Mouse (Mus musculus): ENCODE data around the gene Klhl20. TPM values are rescaled to one million over a fixed set of nuclear protein-coding genes. Genes with fewer than 3 reads are reported as not detected.
"Not testable (repeated sequence)": the region's sequence is repeated elsewhere in the genome, so short reads cannot be mapped to it uniquely, and the experiment has no call there.

Klhl20 gene
- 18.8 and 22.0 TPM in 2 replicates for polyA plus RNA-seq (2016; fragmentation: Nextera tagmentation; extraction: Ambion mirVana)

DNA sequence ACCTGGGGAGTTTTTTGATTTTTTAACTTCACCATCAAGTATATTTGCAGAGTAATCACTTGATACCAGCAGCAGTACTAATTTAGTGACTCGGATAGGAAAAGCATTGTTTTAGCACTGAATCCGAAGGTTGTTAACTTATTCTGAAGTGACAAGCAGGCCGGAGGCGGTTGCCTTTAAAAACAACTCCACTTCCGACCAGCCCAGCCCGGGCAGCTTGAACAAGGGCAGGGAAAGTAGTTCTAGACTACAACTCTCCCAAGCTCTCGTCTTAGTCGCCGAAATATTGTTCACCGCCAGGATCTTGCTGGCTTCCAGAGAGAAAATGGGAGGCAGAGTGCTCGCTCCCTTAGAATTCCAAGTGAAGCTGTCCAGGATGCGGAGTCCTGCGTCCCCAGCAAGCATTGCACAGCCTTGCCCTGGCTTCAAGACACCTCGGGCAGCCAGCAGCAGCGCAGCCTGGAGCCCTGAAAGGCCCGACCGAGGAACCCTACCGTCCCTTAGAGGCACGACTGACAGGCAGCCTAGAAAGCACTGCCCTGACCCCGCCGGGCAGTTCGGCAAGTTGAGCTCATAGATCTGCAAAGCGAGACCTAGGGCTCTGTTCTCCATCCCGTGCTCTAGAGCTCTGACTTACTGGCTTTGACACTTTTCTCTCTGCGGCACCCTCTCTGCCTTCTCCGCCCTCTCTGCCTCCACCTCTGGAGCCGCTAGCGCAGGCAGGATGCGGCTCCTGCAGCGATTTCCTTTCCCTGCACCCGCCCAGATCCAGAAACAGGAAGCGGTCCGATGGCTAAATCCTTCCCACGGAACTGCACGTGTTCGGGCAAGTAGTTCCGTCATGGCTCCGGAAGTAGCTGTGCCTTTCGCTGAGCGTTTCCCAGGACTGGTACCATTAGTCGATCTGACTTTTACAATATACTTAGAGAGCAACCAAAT, at the start of gene Klhl20:
TSS of gene Klhl20 (minus strand) at position 786 of the 939 bp plus-strand sequence.
- Histone ChIP-seq H3K4me1 (peaks cover 7% of the 10 kb centered on the region), H3K27me3 (no peaks in the 10 kb centered on the region), H3K27ac (peak within 1 kb of the TSS; percentile 82), H3K9me3 (no peaks in the 10 kb centered on the region), H3K36me3 (no peaks in the 10 kb centered on the region), H3K4me3 (peak within 1 kb of the TSS; percentile 79), H3K9ac (peak within 1 kb of the TSS; percentile 85), H3K4me2 (replicated peaks) (peak within 1 kb of the TSS; percentile 81)
- ATAC-seq (ENCODE audit: insufficient number of reproducible peaks, insufficient read depth, low FRiP score, low TSS enrichment) = peak; percentile 90
- WGBS = 2% methylated on average over 41 of the region's 41 CpGs

DNA sequence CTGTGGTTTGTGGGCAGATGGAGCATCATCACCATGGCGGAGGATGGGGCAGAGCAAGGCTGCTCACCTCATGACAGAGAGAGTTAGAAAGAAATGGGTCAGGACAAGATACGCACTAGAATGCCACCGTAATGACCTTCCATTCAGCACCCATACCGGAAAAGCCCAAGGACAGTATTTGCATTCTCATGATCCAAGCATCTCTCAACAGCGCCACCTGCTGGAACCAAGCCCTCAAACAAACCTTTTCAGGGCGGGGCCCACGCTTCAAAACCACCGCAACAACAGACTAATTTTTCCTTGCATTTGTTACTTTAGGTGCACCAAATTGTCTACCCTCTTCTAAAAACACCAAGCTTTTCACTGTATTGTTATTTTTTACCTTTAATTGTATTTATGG, 49.4 kb upstream of the Klhl20 start:
- Histone ChIP-seq H3K4me2 (replicated peaks) (no peak overlapping the region), H3K36me3 (no peaks in the 10 kb centered on the region), H3K4me1 (peaks cover 4% of the 10 kb centered on the region), H3K27ac (no peak overlapping the region), H3K9ac (no peak overlapping the region), H3K9me3 (no peaks in the 10 kb centered on the region; the same call in 1 of the 2 replicates), H3K4me3 (no peak overlapping the region), H3K27me3 (no peaks in the 10 kb centered on the region)
- WGBS = 50% methylated on average over 8 of the region's 8 CpGs
- no peak for ATAC-seq (ENCODE audit: insufficient number of reproducible peaks, insufficient read depth, low FRiP score, low TSS enrichment)

DNA sequence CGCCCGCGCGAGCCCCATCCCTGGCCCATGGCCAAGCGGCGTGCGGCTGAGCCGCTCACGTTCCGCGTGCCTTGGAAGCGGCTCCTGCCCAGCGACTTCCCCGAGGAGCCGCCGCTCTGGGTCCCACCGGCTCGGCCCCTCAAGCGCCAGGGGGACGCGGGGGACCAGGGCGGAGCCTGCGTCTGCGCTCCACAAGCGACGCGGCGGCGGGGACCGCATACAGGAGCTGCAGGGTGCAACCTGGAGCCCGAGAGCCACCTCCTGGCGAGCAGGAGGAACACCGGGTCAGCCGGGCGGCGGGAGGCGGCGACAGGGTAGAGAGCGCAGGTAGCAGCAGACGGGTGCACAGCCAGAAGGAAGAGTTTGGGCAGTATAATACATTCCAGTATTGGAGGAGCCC, 39.3 kb upstream of the Klhl20 start:
- WGBS = 1% methylated on average over 40 of the region's 40 CpGs
- no peak overlapping the region for H3K27ac ChIP-seq
- H3K36me3 ChIP-seq = no peaks in the 10 kb centered on the region
- ATAC-seq (ENCODE audit: insufficient number of reproducible peaks, insufficient read depth, low FRiP score, low TSS enrichment) = peak; percentile 85
- 0 out of 2 replicates have a peak, but pooled peaks cover 2% of the 10 kb centered on the region for H3K4me1 ChIP-seq
- no peaks in the 10 kb centered on the region for H3K9me3 ChIP-seq
- peak overlapping the region; percentile 47 for H3K4me3 ChIP-seq
- H3K27me3 ChIP-seq = peaks cover 2% of the 10 kb centered on the region; the same call in 1 of the 2 replicates
- H3K4me2 ChIP-seq (replicated peaks) = peak overlapping the region; percentile 78
- H3K9ac ChIP-seq = peak overlapping the region; percentile 55

- Histone ChIP-seq H3K27ac (no peak overlapping the region), H3K4me3 (no peak overlapping the region), H3K4me2 (replicated peaks) (no peak overlapping the region), H3K4me1 (no peaks in the 10 kb centered on the region), H3K9me3 (no peaks in the 10 kb centered on the region), H3K27me3 (no peaks in the 10 kb centered on the region), H3K9ac (no peak overlapping the region), H3K36me3 (no peaks in the 10 kb centered on the region)
- WGBS = 61% methylated on average over 4 of the region's 4 CpGs
- no peak for ATAC-seq (ENCODE audit: insufficient number of reproducible peaks, insufficient read depth, low FRiP score, low TSS enrichment)
These were observed 29.0 kb upstream of the Klhl20 start for GRCm38 (mm10) chr1:161160266-161160665.

GRCm38 (mm10) chr1:161159214-161159613, 27.9 kb upstream of the Klhl20 start, which contains the start of gene Tex50:
Gene Tex50, minus strand, starts transcription at chr1:161159314.
- Histone ChIP-seq H3K9me3 (no peaks in the 10 kb centered on the region), H3K36me3 (no peaks in the 10 kb centered on the region), H3K27me3 (no peaks in the 10 kb centered on the region), H3K4me3 (no peak within 1 kb of the TSS), H3K27ac (no peak within 1 kb of the TSS), H3K4me2 (replicated peaks) (no peak within 1 kb of the TSS), H3K4me1 (no peaks in the 10 kb centered on the region), H3K9ac (no peak within 1 kb of the TSS)
- no peak for ATAC-seq (ENCODE audit: insufficient number of reproducible peaks, insufficient read depth, low FRiP score, low TSS enrichment)
- WGBS = 90% methylated on average over 3 of the region's 3 CpGs

- Histone ChIP-seq H3K4me1 (no peaks in the 10 kb centered on the region), H3K9me3 (no peaks in the 10 kb centered on the region), H3K27ac (no peak overlapping the region), H3K4me3 (no peak overlapping the region), H3K9ac (no peak overlapping the region), H3K36me3 (no peaks in the 10 kb centered on the region), H3K4me2 (replicated peaks) (no peak overlapping the region), H3K27me3 (no peaks in the 10 kb centered on the region)
- ATAC-seq (ENCODE audit: insufficient number of reproducible peaks, insufficient read depth, low FRiP score, low TSS enrichment) = no peak
- 88% methylated on average over 10 of the region's 10 CpGs for WGBS
These were observed 25.2 kb upstream of the Klhl20 start for GRCm38 (mm10) chr1:161156546-161156945.

DNA sequence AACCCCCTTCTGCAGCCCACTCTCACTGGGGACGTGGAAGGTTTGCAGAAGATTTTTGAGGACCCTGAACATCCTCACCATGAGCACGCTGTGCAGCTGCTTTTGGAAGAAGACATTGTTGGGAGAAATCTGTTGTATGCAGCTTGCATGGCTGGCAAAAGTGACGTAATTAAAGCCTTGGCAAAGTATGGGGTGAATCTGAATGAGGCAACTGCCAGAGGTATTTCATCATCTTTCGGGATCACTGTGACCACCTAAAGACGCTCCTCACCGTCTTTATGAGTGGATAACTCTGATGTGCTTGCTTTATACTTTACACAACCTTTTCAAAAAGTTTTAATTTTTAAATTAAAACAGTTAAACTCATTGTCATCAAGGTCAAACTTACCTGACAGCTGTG, 19.8 kb upstream of the Klhl20 start:
- Histone ChIP-seq H3K27ac (no peak overlapping the region), H3K9me3 (no peaks in the 10 kb centered on the region), H3K27me3 (no peaks in the 10 kb centered on the region), H3K4me3 (no peak overlapping the region), H3K9ac (no peak overlapping the region), H3K4me2 (replicated peaks) (no peak overlapping the region), H3K4me1 (no peaks in the 10 kb centered on the region), H3K36me3 (no peaks in the 10 kb centered on the region)
- 74% methylated on average over 6 of the region's 6 CpGs for WGBS
- no peak for ATAC-seq (ENCODE audit: insufficient number of reproducible peaks, insufficient read depth, low FRiP score, low TSS enrichment)

GRCm38 (mm10) chr1:161147888-161148287, 16.6 kb upstream of the Klhl20 start:
- Histone ChIP-seq H3K9me3 (no peaks in the 10 kb centered on the region), H3K4me2 (replicated peaks) (no peak overlapping the region), H3K4me3 (no peak overlapping the region), H3K36me3 (no peaks in the 10 kb centered on the region), H3K9ac (no peak overlapping the region), H3K27ac (no peak overlapping the region), H3K4me1 (no peaks in the 10 kb centered on the region), H3K27me3 (no peaks in the 10 kb centered on the region)
- ATAC-seq (ENCODE audit: insufficient number of reproducible peaks, insufficient read depth, low FRiP score, low TSS enrichment) = no peak
- WGBS = 76% methylated on average over 2 of the region's 2 CpGs

DNA sequence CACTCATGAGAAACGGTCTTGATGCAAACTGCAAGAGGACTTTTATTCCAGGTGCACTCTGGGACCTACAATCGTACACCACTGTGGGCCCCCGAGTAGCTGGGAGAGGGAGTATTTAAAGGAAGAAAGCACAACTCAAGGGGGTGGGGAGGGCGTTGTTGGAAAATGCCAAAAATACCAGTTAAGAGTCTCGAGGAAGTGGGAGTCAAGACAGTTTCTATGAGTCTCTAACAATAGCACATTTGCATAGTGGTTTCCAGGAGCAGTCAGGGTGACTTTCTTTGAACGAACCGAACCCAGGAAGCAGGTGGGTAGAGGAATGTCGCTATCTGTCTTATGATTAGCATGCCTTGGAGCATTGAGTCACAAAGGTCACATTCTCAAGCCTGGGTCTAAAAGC, 14.3 kb upstream of the Klhl20 start:
- H3K27ac ChIP-seq; H3K4me1 ChIP-seq; H3K4me3 ChIP-seq; H3K27me3 ChIP-seq; H3K36me3 ChIP-seq; H3K9ac ChIP-seq; H3K9me3 ChIP-seq; H3K4me2 ChIP-seq (replicated peaks); ATAC-seq (ENCODE audit: insufficient number of reproducible peaks, insufficient read depth, low FRiP score, low TSS enrichment): not testable (repeated sequence)
- 79% methylated on average over 8 of the region's 8 CpGs for WGBS

GRCm38 (mm10) chr1:161143216-161143615, 11.9 kb upstream of the Klhl20 start:
- Histone ChIP-seq H3K9me3 (no peaks in the 10 kb centered on the region), H3K4me1 (no peaks in the 10 kb centered on the region), H3K27ac (no peak overlapping the region), H3K27me3 (no peaks in the 10 kb centered on the region), H3K9ac (no peak overlapping the region), H3K4me2 (replicated peaks) (no peak overlapping the region), H3K36me3 (no peaks in the 10 kb centered on the region), H3K4me3 (no peak overlapping the region)
- WGBS = 85% methylated on average over 7 of the region's 7 CpGs
- no peak for ATAC-seq (ENCODE audit: insufficient number of reproducible peaks, insufficient read depth, low FRiP score, low TSS enrichment)

GRCm38 (mm10) chr1:161142531-161143159, 11.3 kb upstream of the Klhl20 start, which contains the start of gene Ankrd45:
Gene Ankrd45, plus strand, starts transcription at chr1:161142691.
- no peaks in the 10 kb centered on the region for H3K9me3 ChIP-seq
- no peak within 1 kb of the TSS for H3K27ac ChIP-seq
- peak within 1 kb of the TSS; percentile 71 for H3K4me2 ChIP-seq (replicated peaks)
- peak within 1 kb of the TSS; percentile 48 for H3K4me3 ChIP-seq
- H3K36me3 ChIP-seq = no peaks in the 10 kb centered on the region
- H3K4me1 ChIP-seq = no peaks in the 10 kb centered on the region
- peak; percentile 80 for ATAC-seq (ENCODE audit: insufficient number of reproducible peaks, insufficient read depth, low FRiP score, low TSS enrichment)
- 5% methylated on average over 33 of the region's 33 CpGs for WGBS
- H3K9ac ChIP-seq = peak within 1 kb of the TSS; percentile 55
- no peaks in the 10 kb centered on the region for H3K27me3 ChIP-seq

Data from embryonic facial prominence, embryonic 12.5 days (tissue).